Mouse (Mus musculus) layer of hippocampus, adult 2 months (tissue): ENCODE data around the gene Rai1. TPM values are rescaled to one million over a fixed set of nuclear protein-coding genes. Genes with fewer than 3 reads are reported as not detected.

ENCODE experiments used
- DNase-seq, 2 experiments: peaks; one replicate each; pipeline ENCODE4 v3.0.0; 2022; ENCODE audit warnings: low spot score in 2 of 2
- H3K27ac ChIP-seq: fragments of 200-600 bp; 2 replicates; pipeline ENCODE4 v1.8.1; 2022
- H3K4me3 ChIP-seq: fragments of 200-600 bp; 2 replicates; pipeline ENCODE4 v1.8.1; 2022; ENCODE audit warnings: mild to moderate bottlenecking
- CTCF ChIP-seq: fragments of 200-600 bp; conservative IDR thresholded peaks from 2 replicates; pipeline ENCODE4 v1.8.1; 2022; ENCODE audit warnings: antibody characterized with exemption, mild to moderate bottlenecking, moderate library complexity
- long read RNA-seq, 2 experiments: library from polyadenylated mRNA; stranded (forward); transcript quantifications; one replicate each; pipeline ENCODE4 v2.0.0; 2021; ENCODE audit warnings: borderline mapping rate in 2 of 2
- total RNA-seq, 2 experiments: library from RNA; stranded (reverse); gene quantifications; 2 replicates each; pipeline ENCODE4 v1.2.3; 2021

Gene Rai1
- total RNA-seq = 10 to 100 TPM; 78.1 to 89.7 TPM
- long read RNA-seq, experiment 1, full-length matches to known transcripts = 2 of 27 reads
- long read RNA-seq, experiment 1, partial matches to known transcripts = 23 of 27 reads
- long read RNA-seq, experiment 1, other reads (novel, unspliced or antisense) = 2 of 27 reads
- long read RNA-seq, experiment 2, full-length matches to known transcripts = 1 of 37 reads
- long read RNA-seq, experiment 2, partial matches to known transcripts = 33 of 37 reads
- long read RNA-seq, experiment 2, other reads (novel, unspliced or antisense) = 3 of 37 reads

DNA sequence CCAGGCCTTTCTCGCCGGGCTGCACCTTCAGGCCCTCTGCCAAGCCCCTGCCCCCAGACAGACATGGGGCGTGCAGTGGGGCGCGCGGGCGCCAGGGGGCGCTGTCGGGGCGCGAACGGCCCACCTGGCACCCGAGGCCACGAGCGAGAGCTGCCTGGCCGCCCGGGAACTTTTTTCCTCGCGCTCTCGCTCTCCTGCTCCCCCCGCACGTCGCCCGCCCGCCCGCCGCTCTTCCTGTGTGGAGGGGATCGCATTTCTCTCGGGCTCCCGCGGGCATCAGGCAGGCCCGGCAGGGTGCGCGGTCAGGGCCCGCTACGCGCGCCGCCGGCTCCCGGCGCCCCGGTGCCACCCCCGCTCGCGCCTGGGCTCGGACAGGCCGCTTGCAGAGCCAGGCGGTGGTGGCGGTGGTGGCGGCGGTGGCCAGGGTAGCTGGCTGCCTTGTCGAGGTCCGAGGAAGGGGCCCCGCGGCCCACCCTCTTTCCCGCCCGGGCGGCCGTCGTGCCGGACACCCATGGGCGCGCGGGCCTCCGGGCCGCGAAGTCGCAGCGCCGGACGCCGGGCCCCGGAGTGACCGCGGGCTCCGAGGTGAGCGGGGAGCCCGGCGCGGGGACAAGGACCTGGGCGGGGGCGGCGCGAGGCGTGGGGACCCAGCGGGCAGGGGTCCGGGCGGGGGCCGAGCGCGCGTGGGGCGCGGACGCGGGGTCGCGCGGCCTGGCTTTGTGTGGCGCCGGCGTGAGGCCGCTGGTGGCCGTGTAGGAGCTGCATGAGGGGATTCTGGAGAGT lies at the start of gene Rai1:
Gene Rai1 (plus strand): TSS at position 204 of the 783 bp plus-strand sequence.
- peak within 1 kb of the TSS; percentile 98 for H3K27ac ChIP-seq
- peak within 1 kb of the TSS; percentile 90 for H3K4me3 ChIP-seq
- peak; percentile 83 to 96 for DNase-seq
- peak; percentile 99 for TF ChIP-seq CTCF

DNA sequence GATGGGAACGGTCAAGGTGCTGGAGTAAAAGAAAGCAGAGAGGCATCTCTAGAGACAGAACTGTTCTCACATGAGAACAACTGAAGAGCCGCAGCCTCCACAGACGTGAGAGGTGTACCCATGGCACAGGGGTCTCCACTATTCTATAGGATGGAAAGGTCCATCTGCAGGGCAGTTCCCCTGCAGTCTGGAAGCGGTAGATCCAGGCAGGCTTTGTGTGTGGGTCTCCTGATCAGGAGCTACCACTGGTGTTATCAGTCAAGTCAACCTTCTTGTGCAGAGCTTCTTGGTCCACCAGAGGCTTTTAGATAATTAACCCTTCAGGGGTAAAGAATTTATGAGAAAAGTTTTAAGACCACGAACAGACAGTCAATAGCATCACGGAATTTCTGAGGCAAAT lies 48.3 kb upstream of the Rai1 start:
- TF ChIP-seq CTCF = no peak
- Histone ChIP-seq H3K4me3 (no peak overlapping the region), H3K27ac (no peak overlapping the region)
- no peak for DNase-seq

GRCm38 (mm10) chr11:60057987-60058386 lies 46.8 kb upstream of the Rai1 start:
- Histone ChIP-seq H3K4me3 (no peak overlapping the region), H3K27ac (no peak overlapping the region; the same call in 1 of the 2 replicates)
- peak; percentile 51 to 74 for DNase-seq
- peak; percentile 11; the same call in 1 of the 2 replicates for TF ChIP-seq CTCF

- Histone ChIP-seq H3K4me3 (no peak overlapping the region), H3K27ac (no peak overlapping the region; the same call in 1 of the 2 replicates)
- no peak for TF ChIP-seq CTCF
- DNase-seq = no peak
These were observed 46.4 kb upstream of the Rai1 start for GRCm38 (mm10) chr11:60058441-60058840.

GRCm38 (mm10) chr11:60060026-60060425 lies 44.8 kb upstream of the Rai1 start:
- no peak for TF ChIP-seq CTCF
- DNase-seq = no peak
- Histone ChIP-seq H3K27ac (no peak overlapping the region), H3K4me3 (no peak overlapping the region)

DNA sequence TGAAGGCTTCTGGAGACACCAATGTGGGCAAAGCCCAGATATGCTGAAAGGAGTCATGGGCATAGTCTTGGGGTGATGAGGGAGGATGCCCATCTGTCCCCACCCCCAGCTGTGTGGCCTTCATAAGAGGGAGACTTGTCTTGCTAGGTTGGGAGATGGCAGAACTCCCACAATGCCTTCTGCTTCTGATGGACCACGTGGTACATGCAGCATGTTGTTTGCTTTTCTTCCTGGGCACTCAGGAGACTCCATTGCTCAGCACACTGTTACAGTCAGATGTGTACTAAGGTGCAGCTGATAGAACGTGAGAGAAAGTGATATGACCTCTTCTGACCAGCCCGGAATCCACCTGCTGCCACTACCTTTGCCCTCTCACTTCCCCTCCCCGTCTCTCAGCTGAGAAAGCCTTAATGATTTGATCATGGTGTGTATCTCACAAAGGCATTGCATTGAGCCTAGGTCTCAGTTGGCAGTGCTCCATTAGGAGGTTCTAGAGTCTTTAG lies 43.3 kb upstream of the Rai1 start:
- Histone ChIP-seq H3K4me3 (no peak overlapping the region), H3K27ac (no peak overlapping the region)
- no peak for DNase-seq
- no peak for TF ChIP-seq CTCF

- Histone ChIP-seq H3K27ac (no peak overlapping the region), H3K4me3 (no peak overlapping the region)
- no peak for DNase-seq
- TF ChIP-seq CTCF = no peak
These were observed 39.5 kb upstream of the Rai1 start for GRCm38 (mm10) chr11:60065267-60065666.

GRCm38 (mm10) chr11:60067646-60068045 lies 37.2 kb upstream of the Rai1 start:
- TF ChIP-seq CTCF = no peak
- DNase-seq = no peak
- Histone ChIP-seq H3K27ac (no peak overlapping the region), H3K4me3 (no peak overlapping the region)

- no peak for TF ChIP-seq CTCF
- Histone ChIP-seq H3K4me3 (no peak overlapping the region), H3K27ac (no peak overlapping the region)
- no peak for DNase-seq
These were observed 36.2 kb upstream of the Rai1 start for GRCm38 (mm10) chr11:60068631-60069030.

DNA sequence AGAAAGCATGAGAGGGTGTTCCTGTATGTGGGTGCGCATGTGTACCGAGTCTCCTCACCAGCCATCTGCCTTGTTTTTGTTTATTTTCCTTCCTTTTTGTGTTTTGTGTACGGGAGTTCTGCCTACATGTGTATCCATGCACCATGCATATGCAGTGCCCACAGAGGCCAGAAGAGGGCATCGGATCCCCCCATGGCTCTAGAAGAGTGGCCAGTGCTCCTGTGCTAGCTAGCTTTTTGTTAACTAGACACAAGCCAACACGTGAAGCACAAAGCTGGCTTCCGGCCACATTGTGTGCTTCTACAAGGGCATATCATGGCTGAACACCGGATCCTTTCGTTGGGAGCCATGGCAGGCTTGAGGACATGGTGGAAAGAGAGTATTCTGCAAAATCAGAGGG lies 34.2 kb upstream of the Rai1 start:
- TF ChIP-seq CTCF = peak; percentile 79
- no peak for DNase-seq
- Histone ChIP-seq H3K4me3 (no peak overlapping the region), H3K27ac (no peak overlapping the region)

GRCm38 (mm10) chr11:60071221-60071620 lies 33.6 kb upstream of the Rai1 start:
- no peak for TF ChIP-seq CTCF
- H3K27ac ChIP-seq = no peak overlapping the region
- DNase-seq = no peak
- H3K4me3 ChIP-seq = no peak overlapping the region

DNA sequence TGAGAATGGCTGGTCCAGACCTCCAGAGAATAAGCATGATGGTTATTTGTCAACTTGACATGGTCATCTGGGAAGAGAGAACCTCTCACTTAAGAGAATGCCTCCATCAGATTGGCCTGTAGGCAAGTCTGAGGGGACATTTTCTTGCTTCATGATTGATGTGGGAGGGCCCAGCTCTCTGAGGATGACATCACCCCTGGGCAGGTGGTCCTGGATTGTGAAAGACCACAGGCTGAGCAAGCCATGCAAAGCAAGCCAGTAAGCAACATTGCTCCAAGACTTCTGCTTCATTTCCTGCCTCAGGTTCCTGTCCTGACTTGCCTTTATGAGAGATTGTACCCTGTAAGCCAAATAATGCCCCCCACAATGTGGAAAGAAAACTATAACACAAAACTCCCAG lies 31.7 kb upstream of the Rai1 start:
- H3K4me3 ChIP-seq = no peak overlapping the region
- H3K27ac ChIP-seq = no peak overlapping the region
- TF ChIP-seq CTCF = no peak
- no peak for DNase-seq

- Histone ChIP-seq H3K4me3 (no peak overlapping the region), H3K27ac (no peak overlapping the region)
- DNase-seq = no peak
- no peak for TF ChIP-seq CTCF
These were observed 30.8 kb upstream of the Rai1 start for GRCm38 (mm10) chr11:60073936-60074502.

DNA sequence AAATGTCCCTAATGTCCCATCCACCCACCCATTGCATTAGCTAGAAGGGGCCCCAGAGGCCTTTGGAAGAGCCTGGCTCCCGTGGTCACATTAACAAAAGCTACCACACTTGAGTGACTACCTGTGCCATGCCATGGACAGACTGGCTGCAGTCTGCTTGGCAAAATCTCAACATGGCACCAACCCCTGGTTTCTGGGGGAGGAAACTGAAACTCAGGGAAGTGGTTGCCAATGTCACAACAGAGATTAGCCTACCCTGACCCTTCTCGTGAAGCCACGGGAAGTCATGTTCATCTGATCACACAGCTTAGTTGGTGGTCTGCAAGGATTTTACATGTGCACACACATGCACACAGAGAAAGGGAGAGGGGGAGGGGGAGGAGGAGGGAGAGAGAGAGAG lies 28.6 kb upstream of the Rai1 start:
- no peak for TF ChIP-seq CTCF

More for the DNA sequence above, 28.6 kb upstream of the Rai1 start:
- no peak overlapping the region for H3K4me3 ChIP-seq
- no peak for DNase-seq
- no peak overlapping the region for H3K27ac ChIP-seq
